Mouse (Mus musculus) forebrain, embryonic 11.5 days (tissue): Measurements from ENCODE around the gene Aldh1b1. TPM values are rescaled to one million over a fixed set of nuclear protein-coding genes. Genes with fewer than 3 reads are reported as not detected.
A peak's percentile ranks its signal among the peaks of the same experiment; 100 is the strongest.

ENCODE experiments used
- ATAC-seq: fragments of 200-750 bp; cut with Nextera tagmentation; replicated peaks from 2 replicates; pipeline ENCODE4 v1.8.0; 2017; ENCODE audit warnings: moderate TSS enrichment; ENCODE audit not compliant: low FRiP score
- DNase-seq: peaks from one replicate; pipeline ENCODE4 v3.0.0-alpha.2; 2017; ENCODE audit warnings: low spot score
- H3K27ac ChIP-seq: fragments of 300-500 bp; sonication (generic); 2 replicates; pipeline ENCODE4 v1.5.1; 2014; ENCODE audit warnings: low read depth, low read length
- H3K27me3 ChIP-seq: fragments of 300-500 bp; sonication (generic); 2 replicates; pipeline ENCODE4 v1.6.1; 2014; ENCODE audit warnings: mild to moderate bottlenecking, low read length, mixed read lengths; ENCODE audit not compliant: control insufficient read depth, insufficient read depth
- H3K36me3 ChIP-seq: fragments of 300-500 bp; sonication (generic); 2 replicates; pipeline ENCODE4 v1.6.1; 2014; ENCODE audit warnings: mild to moderate bottlenecking, low read length, moderate library complexity, mixed read lengths; ENCODE audit not compliant: control insufficient read depth, insufficient read depth
- H3K4me1 ChIP-seq: fragments of 300-500 bp; sonication (generic); replicated peaks from 2 replicates; pipeline ENCODE4 v1.6.1; 2014; ENCODE audit warnings: low read length, mixed read lengths; ENCODE audit not compliant: control insufficient read depth, insufficient read depth
- H3K4me2 ChIP-seq: fragments of 300-500 bp; sonication (generic); 2 replicates; pipeline ENCODE4 v1.6.1; 2014; ENCODE audit warnings: low read depth, mild to moderate bottlenecking, low read length, moderate library complexity, mixed read lengths; ENCODE audit not compliant: severe bottlenecking
- H3K4me3 ChIP-seq: fragments of 300-500 bp; sonication (generic); 2 replicates; pipeline ENCODE4 v1.5.1; 2014; ENCODE audit warnings: low read depth, low read length
- H3K9ac ChIP-seq: fragments of 300-500 bp; sonication (generic); 2 replicates; pipeline ENCODE4 v1.6.1; 2014; ENCODE audit warnings: low read length
- H3K9me3 ChIP-seq: fragments of 300-500 bp; sonication (generic); 2 replicates; pipeline ENCODE4 v1.6.1; 2016; ENCODE audit warnings: low read length, mixed read lengths; ENCODE audit not compliant: control insufficient read depth
- WGBS: fragments of 180-500 bp; shearing (Covaris S2); extraction: QIAGEN DNeasy Blood & Tissue Kit; methylation state at CpG from one replicate; pipeline ENCODE4 v1.1.7; 2014; 5-methylcytosine and 5-hydroxymethylcytosine counted together
- polyA plus RNA-seq: library from polyadenylated mRNA; unstranded; fragments of >200 nt; fragmentation: Nextera tagmentation; extraction: Ambion mirVana; gene quantifications from 2 replicates; pipeline ENCODE4 v1.2.1, GENCODE M21; 2014

Aldh1b1 gene
- polyA plus RNA-seq, 1 experiment from 2014 or later, result 5.2 TPM

GRCm38 (mm10) chr4:45769791-45770637 lies 28.8 kb upstream of the Aldh1b1 start:
- DNase-seq (no peak), ATAC-seq (no peak)
- H3K4me2 ChIP-seq, result no peak overlapping the region
- H3K27ac ChIP-seq, result peak overlapping the region; percentile 68
- no peaks in the 10 kb centered on the region for H3K9me3 ChIP-seq
- H3K9ac ChIP-seq, result peak overlapping the region; percentile 1; the same call in 1 of the 2 replicates
- H3K27me3 ChIP-seq, result peaks cover 8% of the 10 kb centered on the region
- H3K4me3 ChIP-seq, result no peak overlapping the region
- H3K36me3 ChIP-seq, result no peaks in the 10 kb centered on the region
- peaks cover 27% of the 10 kb centered on the region for H3K4me1 ChIP-seq
- WGBS, result 4% methylated on average over 10 of the region's 10 CpGs

DNA sequence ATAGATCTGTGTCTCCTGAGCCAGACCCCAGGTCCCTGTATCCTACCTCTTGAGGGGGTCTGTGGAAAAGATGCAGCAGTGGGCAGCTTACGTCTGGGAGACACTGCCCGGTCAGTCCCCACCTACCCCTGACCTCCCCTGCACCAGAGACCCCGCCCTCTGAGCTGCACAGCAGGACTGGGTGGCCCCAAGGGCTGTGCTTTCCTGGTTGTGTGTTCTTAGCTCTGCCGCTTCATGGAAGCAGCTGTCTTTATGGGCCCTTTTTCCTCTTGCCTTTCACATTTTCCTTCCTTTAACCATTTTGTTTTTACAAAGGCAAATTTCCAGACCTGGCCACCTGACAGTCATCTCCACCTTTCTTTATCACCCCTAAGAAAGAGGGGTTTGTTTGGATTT lies 28.2 kb upstream of the Aldh1b1 start:
- no peaks in the 10 kb centered on the region for H3K9me3 ChIP-seq
- 1% methylated on average over 4 of the region's 4 CpGs for WGBS
- H3K27me3 ChIP-seq, result peaks cover 7% of the 10 kb centered on the region; the same call in 1 of the 2 replicates
- H3K4me3 ChIP-seq, result no peak overlapping the region
- DNase-seq (no peak), ATAC-seq (no peak)
- peak overlapping the region; percentile 68 for H3K27ac ChIP-seq
- peak overlapping the region; percentile 9; the same call in 1 of the 2 replicates for H3K9ac ChIP-seq
- no peak overlapping the region; the same call in 1 of the 2 replicates for H3K4me2 ChIP-seq
- peaks cover 21% of the 10 kb centered on the region for H3K4me1 ChIP-seq
- no peaks in the 10 kb centered on the region for H3K36me3 ChIP-seq

- no peak for DNase-seq
- Histone ChIP-seq H3K27me3 (peaks cover 7% of the 10 kb centered on the region; the same call in 1 of the 2 replicates), H3K4me2 (no peak overlapping the region), H3K4me1 (peaks cover 20% of the 10 kb centered on the region), H3K9me3 (no peaks in the 10 kb centered on the region), H3K4me3 (no peak overlapping the region), H3K27ac (0 out of 2 replicates have a peak overlapping the region, but pooled peaks have one; percentile 9), H3K36me3 (no peaks in the 10 kb centered on the region), H3K9ac (peak overlapping the region; percentile 9; the same call in 1 of the 2 replicates)
- ATAC-seq, result 0 out of 2 replicates have a peak, but pooled peaks have one; percentile 14
- 19% methylated on average over 8 of the region's 8 CpGs for WGBS
These were observed 27.6 kb upstream of the Aldh1b1 start for GRCm38 (mm10) chr4:45771173-45771572.

- Histone ChIP-seq H3K27ac (0 out of 2 replicates have a peak overlapping the region, but pooled peaks have one; percentile 9), H3K4me3 (no peak overlapping the region), H3K27me3 (peaks cover 7% of the 10 kb centered on the region; the same call in 1 of the 2 replicates), H3K9ac (peak overlapping the region; percentile 4; the same call in 1 of the 2 replicates), H3K9me3 (no peaks in the 10 kb centered on the region), H3K36me3 (no peaks in the 10 kb centered on the region), H3K4me2 (no peak overlapping the region), H3K4me1 (peaks cover 20% of the 10 kb centered on the region)
- ATAC-seq, result peak; percentile 66
- DNase-seq, result peak; percentile 87
- WGBS, result 5% methylated on average over 5 of the region's 5 CpGs
These were observed 27.2 kb upstream of the Aldh1b1 start for GRCm38 (mm10) chr4:45771619-45772018.

DNA sequence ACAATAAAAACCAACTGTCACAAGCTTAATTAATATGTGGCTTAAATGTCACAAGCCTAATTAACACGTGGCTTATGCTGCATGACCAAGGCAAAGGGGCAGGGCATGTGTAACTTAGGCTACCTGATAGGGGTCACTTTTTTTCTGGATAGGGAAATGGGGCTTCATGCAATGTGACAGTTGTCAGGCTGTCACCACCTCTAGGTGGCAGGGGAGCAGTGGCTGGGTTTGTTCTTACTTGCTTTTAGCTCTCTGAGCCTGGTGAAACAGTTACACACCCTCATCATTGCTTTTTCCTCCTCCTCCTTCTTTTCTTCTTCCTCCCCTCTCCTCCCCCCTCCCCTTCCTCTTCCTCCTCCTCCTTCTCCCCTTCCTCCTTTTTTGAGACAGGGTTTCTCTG lies 15.2 kb upstream of the Aldh1b1 start:
- ATAC-seq, result no peak
- whole genome bisulfite sequencing, result 74% methylated on average over 1 of the region's 1 CpGs

DNA sequence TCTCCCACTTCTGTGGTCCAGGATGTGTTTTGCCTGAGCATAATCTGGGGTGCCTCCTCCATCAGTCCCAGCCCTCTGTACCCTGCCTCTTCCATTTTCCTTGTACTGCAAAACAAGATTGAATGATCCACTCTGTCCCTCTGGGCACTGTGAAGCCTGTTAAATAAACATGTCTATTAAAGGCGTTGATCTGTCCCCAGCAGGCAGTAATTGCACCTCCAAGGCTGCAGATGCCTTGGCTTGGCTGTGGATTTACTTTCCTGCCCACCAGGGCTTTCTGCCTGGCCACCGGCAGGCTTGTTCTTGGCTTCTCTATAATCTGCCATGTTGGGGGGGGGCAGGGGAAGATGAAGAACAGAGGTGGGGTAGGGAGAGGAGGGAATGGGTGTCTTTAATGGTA lies 12.9 kb upstream of the Aldh1b1 start:
- Histone ChIP-seq H3K27me3 (no peaks in the 10 kb centered on the region), H3K4me3 (no peak overlapping the region), H3K9ac (no peak overlapping the region), H3K36me3 (no peaks in the 10 kb centered on the region), H3K4me2 (no peak overlapping the region), H3K9me3 (no peaks in the 10 kb centered on the region), H3K4me1 (0 out of 2 replicates have a peak, but pooled peaks cover 2% of the 10 kb centered on the region), H3K27ac (no peak overlapping the region)
- WGBS, result 43% methylated on average over 2 of the region's 2 CpGs
- DNase-seq (no peak), ATAC-seq (no peak)

More for the DNA sequence above, 15.2 kb upstream of the Aldh1b1 start:
- no peaks in the 10 kb centered on the region for H3K9me3 ChIP-seq
- DNase-seq, result no peak
- 0 out of 2 replicates have a peak, but pooled peaks cover 2% of the 10 kb centered on the region for H3K4me1 ChIP-seq
- no peak overlapping the region for H3K4me2 ChIP-seq
- H3K36me3 ChIP-seq, result no peaks in the 10 kb centered on the region
- H3K4me3 ChIP-seq, result no peak overlapping the region
- no peak overlapping the region for H3K9ac ChIP-seq
- no peaks in the 10 kb centered on the region for H3K27me3 ChIP-seq
- H3K27ac ChIP-seq, result no peak overlapping the region

- DNase-seq (no peak), ATAC-seq (no peak)
- Histone ChIP-seq H3K27ac (no peak overlapping the region), H3K4me2 (no peak overlapping the region), H3K36me3 (no peaks in the 10 kb centered on the region), H3K9me3 (no peaks in the 10 kb centered on the region), H3K4me1 (0 out of 2 replicates have a peak, but pooled peaks cover 2% of the 10 kb centered on the region), H3K27me3 (no peaks in the 10 kb centered on the region), H3K9ac (no peak overlapping the region), H3K4me3 (no peak overlapping the region)
- 51% methylated on average over 4 of the region's 4 CpGs for WGBS
These were observed 12.1 kb upstream of the Aldh1b1 start for GRCm38 (mm10) chr4:45786674-45787073.

DNA sequence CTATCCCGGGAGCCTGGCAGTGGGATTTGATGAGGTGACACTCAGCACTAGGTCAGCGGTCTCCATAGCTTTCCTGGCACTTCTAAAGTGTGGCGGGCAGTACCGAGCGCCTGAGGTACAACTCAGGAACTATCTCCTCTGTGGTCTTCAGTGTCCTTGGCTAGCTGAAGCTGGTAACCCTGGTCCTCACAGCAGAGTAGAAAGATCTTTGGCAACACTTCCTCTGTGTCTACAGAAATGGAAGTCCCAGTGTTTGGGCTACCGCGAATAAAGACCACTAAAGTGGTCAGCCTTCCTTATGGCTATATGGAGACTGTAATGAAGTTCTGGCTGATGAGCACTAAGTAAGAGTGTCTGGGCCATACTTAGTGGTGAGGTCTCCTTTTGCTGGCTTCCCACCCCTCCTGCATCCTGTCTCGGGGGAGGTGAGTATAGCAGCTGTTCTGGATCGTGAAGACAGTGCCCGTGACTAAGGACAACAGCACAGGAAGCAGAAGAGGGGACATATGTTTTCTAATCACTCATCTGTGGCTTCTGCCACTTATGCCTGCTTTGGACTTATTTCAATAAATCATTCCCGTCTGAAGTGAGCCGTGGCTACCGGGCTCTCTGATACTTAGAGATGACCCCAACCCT lies 10.3 kb upstream of the Aldh1b1 start:
- 91% methylated on average over 13 of the region's 13 CpGs for WGBS
- DNase-seq, result no peak
- H3K27ac ChIP-seq, result no peak overlapping the region

More for the DNA sequence above, 10.3 kb upstream of the Aldh1b1 start:
- no peak for ATAC-seq
- Histone ChIP-seq H3K27me3 (no peaks in the 10 kb centered on the region), H3K4me2 (no peak overlapping the region), H3K4me3 (no peak overlapping the region), H3K36me3 (no peaks in the 10 kb centered on the region), H3K9ac (no peak overlapping the region), H3K9me3 (no peaks in the 10 kb centered on the region), H3K4me1 (0 out of 2 replicates have a peak, but pooled peaks cover 2% of the 10 kb centered on the region)
